Mouse (Mus musculus) effector memory CD4-positive, alpha-beta T cell, adult 5 months (primary cell): ENCODE results near the gene Krtap6-5. TPM values are rescaled to one million over a fixed set of nuclear protein-coding genes. Genes with fewer than 3 reads are reported as not detected.

ENCODE experiments used
- polyA plus RNA-seq: library from polyadenylated mRNA; unstranded; fragments of 100-300 nt; shearing (Covaris generic); gene quantifications from one replicate; pipeline ENCODE4 v1.2.1, GENCODE M21; 2017

The Krtap6-5 gene
- polyA plus RNA-seq, result not detected

GRCm38 (mm10) chr16:89047783-89048182 is at the start of gene Krtap6-5:
Gene Krtap6-5, minus strand, starts transcription at chr16:89047883.

GRCm38 (mm10) chr16:89063902-89064301 is 16.2 kb upstream of the Krtap6-5 start, which contains the start of gene 1110025L11Rik:
Gene 1110025L11Rik, minus strand, starts transcription at chr16:89064002.

GRCm38 (mm10) chr16:89041372-89041771 is 6.3 kb downstream of the Krtap6-5 start, which contains the start of gene Gm10228:
Gene Gm10228, minus strand, starts transcription at chr16:89041472.

GRCm38 (mm10) chr16:89031399-89031798 is 16.3 kb downstream of the Krtap6-5 start, which contains the start of gene Krtap6-1:
Gene Krtap6-1, plus strand, starts transcription at chr16:89031699.

GRCm38 (mm10) chr16:89014984-89015383 is 32.7 kb downstream of the Krtap6-5 start, which contains the start of gene Gm10229:
Gene Gm10229, plus strand, starts transcription at chr16:89015284.

GRCm38 (mm10) chr16:89010659-89011058 is 37.0 kb downstream of the Krtap6-5 start, which contains the start of gene Krtap22-2:
Gene Krtap22-2, minus strand, starts transcription at chr16:89010759.

Other genes with a start within 250 kb of the Krtap6-5 start
- not detected for gene Gm20741, start 235.7 kb downstream of the Krtap6-5 start, polyA plus RNA-seq
- gene Krtap15, start 227.7 kb downstream of the Krtap6-5 start, polyA plus RNA-seq, result not detected
- gene Krtap14, start 221.7 kb downstream of the Krtap6-5 start, polyA plus RNA-seq, result not detected
- not detected for gene Krtap19-1, start 178.5 kb downstream of the Krtap6-5 start, polyA plus RNA-seq
- not detected for gene Krtap19-2, start 173.6 kb downstream of the Krtap6-5 start, polyA plus RNA-seq
- not detected for gene Krtap19-3, start 169.8 kb downstream of the Krtap6-5 start, polyA plus RNA-seq
- gene Krtap19-4, start 162.8 kb downstream of the Krtap6-5 start, polyA plus RNA-seq, result not detected
- not detected for gene Krtap19-5, start 151.4 kb downstream of the Krtap6-5 start, polyA plus RNA-seq
- not detected for gene Krtap19-9b, start 115.6 kb downstream of the Krtap6-5 start, polyA plus RNA-seq
- gene Krtap16-3, start 85.0 kb downstream of the Krtap6-5 start, polyA plus RNA-seq, result not detected
- gene Krtap22-2, start 37.1 kb downstream of the Krtap6-5 start, polyA plus RNA-seq, result not detected
- not detected for gene Gm10229, start 32.6 kb downstream of the Krtap6-5 start, polyA plus RNA-seq
- not detected for gene Krtap6-1, start 16.2 kb downstream of the Krtap6-5 start, polyA plus RNA-seq
- not detected for gene Gm10228, start 6.4 kb downstream of the Krtap6-5 start, polyA plus RNA-seq
- not detected for gene 1110025L11Rik, start 16.1 kb upstream of the Krtap6-5 start, polyA plus RNA-seq
- not detected for gene Krtap6-3, start 36.1 kb upstream of the Krtap6-5 start, polyA plus RNA-seq
- gene Gm6358, start 93.0 kb upstream of the Krtap6-5 start, polyA plus RNA-seq, result not detected
- not detected for gene Gm10061, start 103.2 kb upstream of the Krtap6-5 start, polyA plus RNA-seq
- gene Gm9789, start 110.1 kb upstream of the Krtap6-5 start, polyA plus RNA-seq, result not detected
- gene Gm7735, start 121.6 kb upstream of the Krtap6-5 start, polyA plus RNA-seq, result not detected
- gene 1110057P08Rik, start 126.9 kb upstream of the Krtap6-5 start, polyA plus RNA-seq, result not detected
- not detected for gene Krtap20-2, start 158.0 kb upstream of the Krtap6-5 start, polyA plus RNA-seq